Mouse (Mus musculus) frontal cortex, adult (tissue): Measurements from ENCODE around the gene Slc35a5.

Experiments used
- ATAC-seq: cut with Nextera tagmentation; 2 replicates; pipeline ENCODE4 v1.9.2; 2017; ENCODE audit warnings: mild to moderate bottlenecking, moderate library complexity, mixed read lengths; ENCODE audit not compliant: low TSS enrichment

Gene Slc35a5

GRCm38 (mm10) chr16:45158522-45159388 is at the start of gene Slc35a5, which contains the start of gene Atg3:
Gene Slc35a5 (minus strand): TSS chr16:45158706.
Gene Atg3 (plus strand): TSS chr16:45158785.
- ATAC-seq: peak; percentile 85

GRCm38 (mm10) chr16:45204859-45205670 is 46.6 kb upstream of the Slc35a5 start:
- ATAC-seq: no peak

GRCm38 (mm10) chr16:45204438-45204837 is 45.9 kb upstream of the Slc35a5 start:
- ATAC-seq: no peak

- ATAC-seq: no peak
Measured at GRCm38 (mm10) chr16:45201395-45201794, 42.9 kb upstream of the Slc35a5 start.

- peak; percentile 92 for ATAC-seq
Measured at GRCm38 (mm10) chr16:45196816-45197215, 38.3 kb upstream of the Slc35a5 start.

- ATAC-seq: peak; percentile 69
Measured at GRCm38 (mm10) chr16:45192613-45193012, 34.1 kb upstream of the Slc35a5 start.

GRCm38 (mm10) chr16:45181824-45182223 is 23.3 kb upstream of the Slc35a5 start:
- ATAC-seq: no peak

- ATAC-seq: no peak
Measured at GRCm38 (mm10) chr16:45178552-45178951, 20.0 kb upstream of the Slc35a5 start.

GRCm38 (mm10) chr16:45159389-45159716 is 847 bp upstream of the Slc35a5 start:
- 0 out of 2 replicates have a peak, but pooled peaks have one; percentile 0 for ATAC-seq

- ATAC-seq: peak; percentile 53
Measured at GRCm38 (mm10) chr16:45158136-45158521, 377 bp downstream of the Slc35a5 start.

GRCm38 (mm10) chr16:45154741-45155250 is 3.7 kb downstream of the Slc35a5 start:
- no peak for ATAC-seq

GRCm38 (mm10) chr16:45148488-45149082 is 9.9 kb downstream of the Slc35a5 start:
- no peak for ATAC-seq

GRCm38 (mm10) chr16:45145119-45145518 is 13.4 kb downstream of the Slc35a5 start:
- no peak for ATAC-seq

- ATAC-seq: 0 out of 2 replicates have a peak, but pooled peaks have one; percentile 44
Measured at GRCm38 (mm10) chr16:45142565-45142964, 15.9 kb downstream of the Slc35a5 start.

- peak; percentile 88 for ATAC-seq
Measured at GRCm38 (mm10) chr16:45141711-45142110, 16.8 kb downstream of the Slc35a5 start.

- peak; percentile 87 for ATAC-seq
Measured at GRCm38 (mm10) chr16:45127936-45128710, 30.4 kb downstream of the Slc35a5 start.

GRCm38 (mm10) chr16:45124230-45125203 is 34.0 kb downstream of the Slc35a5 start:
- ATAC-seq: no peak

GRCm38 (mm10) chr16:45122571-45122970 is 35.9 kb downstream of the Slc35a5 start:
- ATAC-seq: peak; percentile 77

- no peak for ATAC-seq
Measured at GRCm38 (mm10) chr16:45120844-45121425, 37.6 kb downstream of the Slc35a5 start.

GRCm38 (mm10) chr16:45118760-45119159 is 39.7 kb downstream of the Slc35a5 start:
- ATAC-seq: no peak
